Mouse (Mus musculus) hindbrain, postnatal 0 days (tissue): ENCODE measurements at regions not wholly inside any gene's neighbourhood (a gene's known extent, or its start where the extent isn't known, plus 50 kb on each side); places are given as distances from the start of the nearest gene placed in this dataset.

ENCODE experiments used
- ATAC-seq: fragments of 200-750 bp; cut with Nextera tagmentation; 2 replicates; pipeline ENCODE4 v1.8.0; 2017; ENCODE audit warnings: mild to moderate bottlenecking, moderate TSS enrichment, moderate library complexity
- DNase-seq: peaks from one replicate; pipeline ENCODE4 v3.0.0-alpha.2; 2015; ENCODE audit warnings: low spot score
- H3K27ac ChIP-seq: fragments of 300-500 bp; sonication (generic); 2 replicates; pipeline ENCODE4 v1.5.1; 2014; ENCODE audit warnings: mild to moderate bottlenecking
- H3K27me3 ChIP-seq: fragments of 300-500 bp; sonication (generic); 2 replicates; pipeline ENCODE4 v1.6.1; 2014; ENCODE audit warnings: low read length, mixed read lengths; ENCODE audit not compliant: insufficient read depth
- H3K36me3 ChIP-seq: fragments of 300-500 bp; sonication (generic); 2 replicates; pipeline ENCODE4 v1.6.1; 2014; ENCODE audit warnings: low read length, mixed read lengths; ENCODE audit not compliant: insufficient read depth
- H3K4me1 ChIP-seq: fragments of 300-500 bp; sonication (generic); 2 replicates; pipeline ENCODE4 v1.6.1; 2014; ENCODE audit warnings: antibody characterized with exemption, low read length, mixed read lengths; ENCODE audit not compliant: insufficient read depth
- H3K4me2 ChIP-seq: fragments of 300-500 bp; sonication (generic); 2 replicates; pipeline ENCODE4 v1.6.1; 2014; ENCODE audit warnings: low read depth, mild to moderate bottlenecking, low read length, moderate library complexity, mixed read lengths
- H3K4me3 ChIP-seq: fragments of 300-500 bp; sonication (generic); 2 replicates; pipeline ENCODE4 v1.5.1; 2014; ENCODE audit warnings: low read length
- H3K9ac ChIP-seq: fragments of 300-500 bp; sonication (generic); replicated peaks from 2 replicates; pipeline ENCODE4 v1.6.1; 2014; ENCODE audit warnings: mild to moderate bottlenecking, low read length, moderate library complexity, mixed read lengths
- H3K9me3 ChIP-seq: fragments of 300-500 bp; sonication (generic); 2 replicates; pipeline ENCODE4 v1.6.1; 2016; ENCODE audit warnings: low read length, mixed read lengths
- CTCF ChIP-seq: IDR thresholded peaks from 2 replicates; pipeline ENCODE4 v1.5.1; 2016; ENCODE audit warnings: antibody characterized with exemption, control low read depth, low read depth
- WGBS: fragments of 180-500 bp; shearing (Covaris S2); extraction: QIAGEN DNeasy Blood & Tissue Kit; methylation state at CpG from one replicate; pipeline ENCODE4 v1.1.7; 2014; 5-methylcytosine and 5-hydroxymethylcytosine counted together

DNA sequence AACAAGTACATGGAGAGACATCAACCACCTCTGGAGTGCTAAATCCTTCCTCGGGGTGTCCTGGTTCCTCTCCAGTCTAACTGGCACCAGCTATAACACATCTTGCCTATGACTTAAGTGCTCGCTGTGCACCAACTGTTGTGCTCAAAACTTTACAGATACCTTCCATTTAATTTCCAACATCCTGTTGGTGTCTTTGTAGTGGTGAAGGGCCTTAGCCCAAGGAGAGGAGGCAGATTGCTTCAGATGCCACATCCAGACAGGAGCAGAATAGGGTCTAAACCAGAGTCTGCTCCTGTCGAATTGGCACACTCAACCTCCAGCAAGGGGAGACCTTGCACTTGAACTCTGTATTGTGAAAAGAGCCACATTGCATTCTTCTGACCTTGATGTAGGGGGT, 121.2 kb upstream of the Eef2kmt start:
- no peak overlapping the region for H3K27ac ChIP-seq
- H3K9me3 ChIP-seq = no peaks in the 10 kb centered on the region
- ATAC-seq = no peak
- no peak overlapping the region for H3K9ac ChIP-seq
- no peaks in the 10 kb centered on the region for H3K27me3 ChIP-seq
- no peak overlapping the region for H3K4me2 ChIP-seq
- H3K36me3 ChIP-seq = no peaks in the 10 kb centered on the region
- no peak for TF ChIP-seq CTCF
- H3K4me3 ChIP-seq = no peak overlapping the region
- whole genome bisulfite sequencing = 88% methylated on average over 3 of the region's 3 CpGs
- no peak for DNase-seq
- no peaks in the 10 kb centered on the region for H3K4me1 ChIP-seq

DNA sequence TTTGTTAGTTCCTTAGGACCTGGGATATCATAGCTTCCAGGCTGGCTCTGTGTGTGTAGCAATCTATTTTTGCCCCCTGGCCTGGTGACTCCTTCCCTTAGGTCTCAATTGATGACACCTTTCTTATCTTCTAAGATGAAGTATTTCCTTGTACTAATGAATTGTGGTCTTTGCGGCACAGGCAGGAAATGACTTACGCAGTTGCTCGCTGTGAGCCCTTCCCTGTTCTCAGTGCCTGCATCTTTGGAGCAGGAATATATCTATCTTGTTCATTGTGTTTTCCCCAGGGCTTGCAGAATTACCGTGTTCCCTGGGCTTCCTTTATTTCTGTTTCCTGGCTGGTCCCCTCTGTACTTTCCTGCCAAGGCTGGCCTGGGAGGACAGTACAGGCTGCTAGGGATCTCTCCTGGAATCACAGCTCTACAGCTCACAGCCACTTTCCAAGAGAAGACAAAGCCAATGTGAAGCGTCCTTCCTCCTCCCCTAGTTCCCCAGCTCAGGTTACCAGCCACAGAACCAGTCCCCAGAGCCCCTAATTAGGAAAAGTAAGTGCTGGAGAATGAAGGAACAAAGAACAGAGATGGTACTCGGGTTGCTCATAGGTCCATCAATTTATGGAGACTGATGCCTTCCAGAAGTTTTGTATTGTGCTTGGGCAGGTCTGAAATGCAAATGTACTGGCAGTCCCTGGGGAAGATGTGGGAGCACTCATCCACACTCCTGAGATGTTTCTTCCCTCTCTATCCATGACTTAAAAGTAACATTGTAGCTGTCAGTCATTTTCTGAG, 119.2 kb upstream of the Eef2kmt start:
- WGBS = 60% methylated on average over 6 of the region's 6 CpGs

DNA sequence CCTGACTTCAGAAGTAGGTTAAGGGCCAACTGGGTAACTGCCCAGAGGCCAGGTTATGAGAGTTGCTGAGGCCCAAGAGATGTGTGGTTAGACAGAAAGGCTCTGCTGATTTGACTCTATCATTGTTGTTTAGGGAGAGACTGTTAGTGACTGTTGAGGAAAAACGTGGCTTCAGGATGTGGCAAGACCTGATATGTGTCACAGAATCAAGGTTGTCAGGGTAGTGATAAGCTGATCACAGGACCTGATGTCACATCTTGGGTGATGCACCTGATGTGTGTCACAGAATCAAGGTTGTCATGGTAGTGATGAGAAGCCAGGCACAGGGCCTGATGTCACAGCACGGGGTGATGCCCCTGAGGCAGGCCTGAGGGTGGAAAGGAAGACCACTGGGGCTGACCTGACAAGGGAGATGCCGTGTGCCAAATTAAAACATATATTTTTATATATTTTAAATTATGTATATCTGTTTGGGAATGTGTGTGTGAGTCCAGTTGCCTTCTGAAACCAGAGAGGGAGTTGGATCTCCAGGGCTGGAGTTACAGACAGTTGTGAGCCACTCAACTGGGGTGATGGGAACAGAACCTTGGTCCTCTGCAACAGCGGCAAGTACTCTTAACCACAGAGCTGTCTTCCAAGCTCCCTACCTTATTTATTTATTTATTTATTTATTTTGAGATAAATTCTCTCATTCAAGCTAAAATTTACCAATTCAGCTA, 115.6 kb upstream of the Eef2kmt start:
- H3K4me2 ChIP-seq = no peak overlapping the region
- no peaks in the 10 kb centered on the region for H3K36me3 ChIP-seq
- no peak overlapping the region for H3K27ac ChIP-seq
- ATAC-seq = no peak
- no peak overlapping the region for H3K9ac ChIP-seq
- 88% methylated on average over 4 of the region's 4 CpGs for WGBS
- DNase-seq = no peak
- no peak overlapping the region for H3K4me3 ChIP-seq
- H3K9me3 ChIP-seq = no peaks in the 10 kb centered on the region
- no peaks in the 10 kb centered on the region for H3K27me3 ChIP-seq
- no peaks in the 10 kb centered on the region for H3K4me1 ChIP-seq
- no peak for TF ChIP-seq CTCF

More for the DNA sequence above, 119.2 kb upstream of the Eef2kmt start:
- ATAC-seq (no peak), DNase-seq (no peak)
- TF ChIP-seq CTCF = no peak
- Histone ChIP-seq H3K27me3 (no peaks in the 10 kb centered on the region), H3K36me3 (no peaks in the 10 kb centered on the region), H3K4me3 (no peak overlapping the region), H3K4me2 (no peak overlapping the region), H3K27ac (no peak overlapping the region), H3K9ac (no peak overlapping the region), H3K9me3 (no peaks in the 10 kb centered on the region), H3K4me1 (no peaks in the 10 kb centered on the region)

DNA sequence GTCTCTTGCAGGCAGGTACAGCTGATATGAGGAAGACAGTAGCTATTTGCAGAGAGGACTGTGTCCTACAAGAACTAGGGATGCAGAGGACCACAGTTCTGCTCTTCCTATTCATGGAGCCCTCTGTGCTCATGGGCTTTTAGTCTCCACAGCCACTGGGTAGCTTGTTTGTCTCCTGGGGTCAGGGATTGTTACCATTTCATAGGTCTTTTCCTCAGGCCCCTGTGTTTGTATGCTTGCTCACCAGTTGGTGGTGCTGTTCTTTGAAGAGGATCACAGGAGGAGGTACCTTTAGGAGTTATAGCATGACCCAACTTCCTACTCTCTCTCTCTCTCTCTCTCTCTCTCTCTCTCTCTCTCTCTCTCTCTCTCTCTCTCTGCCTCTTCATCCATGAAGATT, 114.7 kb upstream of the Eef2kmt start:
- no peaks in the 10 kb centered on the region for H3K9me3 ChIP-seq
- H3K36me3 ChIP-seq = no peaks in the 10 kb centered on the region
- H3K27me3 ChIP-seq = no peaks in the 10 kb centered on the region
- H3K4me3 ChIP-seq = no peak overlapping the region
- no peaks in the 10 kb centered on the region for H3K4me1 ChIP-seq
- DNase-seq (no peak), ATAC-seq (no peak)
- H3K4me2 ChIP-seq = no peak overlapping the region
- no peak overlapping the region for H3K9ac ChIP-seq
- H3K27ac ChIP-seq = no peak overlapping the region
- no peak for TF ChIP-seq CTCF

DNA sequence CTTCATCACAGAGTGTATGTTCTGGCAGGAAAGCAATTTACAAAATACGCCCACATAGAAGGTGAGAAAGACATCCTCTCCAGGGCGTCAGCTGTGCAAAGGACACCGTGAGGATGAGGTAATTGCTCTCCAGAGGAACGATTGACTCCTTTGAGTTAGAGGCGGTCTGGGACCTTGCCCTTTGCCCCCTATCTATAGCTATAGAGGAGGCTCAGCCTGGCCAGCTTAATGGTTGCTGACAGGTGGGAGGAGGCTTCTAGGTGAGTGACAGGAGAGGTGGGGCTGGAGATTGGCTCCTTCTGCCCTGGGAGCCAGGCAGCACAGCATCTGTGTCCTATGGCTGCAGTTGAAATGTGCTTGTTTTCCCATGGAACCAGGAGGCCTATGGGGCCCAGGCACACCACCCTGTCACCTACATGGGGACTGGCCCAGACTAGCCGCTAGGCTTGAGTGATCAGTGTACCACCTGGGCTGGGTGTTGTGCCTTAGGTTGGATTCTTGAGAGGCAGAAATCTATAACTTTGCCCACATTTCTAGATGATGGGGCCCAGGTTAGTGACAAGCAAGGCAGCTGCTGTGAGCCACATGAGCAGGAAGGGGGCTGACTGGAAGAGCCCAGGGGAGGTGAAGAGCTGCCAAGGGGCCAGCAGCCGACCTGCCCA, 113.2 kb upstream of the Eef2kmt start:
- 39% methylated on average over 7 of the region's 7 CpGs for WGBS
- no peak for TF ChIP-seq CTCF
- H3K9me3 ChIP-seq = no peaks in the 10 kb centered on the region
- H3K36me3 ChIP-seq = no peaks in the 10 kb centered on the region
- H3K4me3 ChIP-seq = no peak overlapping the region
- no peaks in the 10 kb centered on the region for H3K27me3 ChIP-seq
- DNase-seq (no peak), ATAC-seq (no peak)
- no peak overlapping the region for H3K9ac ChIP-seq
- H3K27ac ChIP-seq = no peak overlapping the region
- H3K4me2 ChIP-seq = no peak overlapping the region
- H3K4me1 ChIP-seq = no peaks in the 10 kb centered on the region

DNA sequence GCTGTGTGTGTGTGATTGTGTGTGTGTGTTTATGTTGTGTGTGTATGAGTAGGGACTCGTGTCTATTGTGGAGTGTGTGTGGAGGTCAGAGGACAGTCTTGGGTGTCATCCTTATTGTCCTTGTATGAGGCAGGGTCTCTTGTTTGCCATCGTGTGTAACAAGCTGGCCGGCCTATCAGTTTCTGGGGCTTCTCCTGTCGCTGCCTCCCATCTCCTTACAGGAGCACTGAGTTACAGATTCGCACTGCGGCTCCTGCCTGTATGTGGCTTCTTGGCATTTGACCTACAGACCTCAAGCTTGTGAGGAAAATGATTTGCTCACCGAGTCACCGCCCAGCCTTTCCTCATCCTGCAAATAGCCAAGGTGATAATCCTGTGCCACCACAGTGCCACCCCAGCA, 112.6 kb upstream of the Eef2kmt start:
- 75% methylated on average over 8 of the region's 8 CpGs for WGBS
- Histone ChIP-seq H3K27ac (no peak overlapping the region), H3K36me3 (no peaks in the 10 kb centered on the region), H3K4me2 (no peak overlapping the region), H3K27me3 (no peaks in the 10 kb centered on the region), H3K9me3 (no peaks in the 10 kb centered on the region), H3K4me3 (no peak overlapping the region), H3K4me1 (no peaks in the 10 kb centered on the region), H3K9ac (no peak overlapping the region)
- no peak for DNase-seq
- no peak for ATAC-seq
- no peak for TF ChIP-seq CTCF
